ENCODE assay signal across 9 mouse cellular contexts in genomic region chr11:117783683-117784309, GRCm38 (mm10). TPM values are rescaled to one million over a fixed set of nuclear protein-coding genes. Genes with fewer than 3 reads are reported as not detected.
A peak's percentile ranks its signal among the peaks of the same experiment; 100 is the strongest.
DNase-seq lines count a peak whose midpoint lies in the region; ATAC-seq and TF ChIP-seq lines count a peak whose summit lies in the region.
"Had no signal": no experiment of that assay in that cellular context is flagged by ENCODE, and none has a peak within 500 bp of the region (broad histone marks: within the 10 kb centered on the region; RNA-seq: fewer than 3 reads in every experiment).

No protein-coding gene starts in this region.

- intact Hi-C loops in left cerebral cortex, postnatal 4 days (cut with DNase I): no loop called here

- peak; percentile 42 for DNase-seq in kidney, adult 11 months
- DNase-seq in kidney, adult 9 months: no peak
- DNase-seq in kidney, postnatal 10 days: peak; percentile 61
- no peak for DNase-seq in midbrain, embryonic 11.5 days (ENCODE audit: low spot score, missing footprints)
- peak; percentile 74 for DNase-seq in stomach, postnatal 0 days (ENCODE audit: low spot score)
- DNase-seq in left cerebral cortex, postnatal 4 days: no peak
- DNase-seq in cerebellum, postnatal 36 days: no peak

- H3K36me3 ChIP-seq in heart, embryonic 12.5 days: no peaks in the 10 kb centered on the region
- no peaks in the 10 kb centered on the region for H3K36me3 ChIP-seq in midbrain, embryonic 11.5 days (ENCODE audit: control insufficient read depth, insufficient read depth, low read length)
- no peaks in the 10 kb centered on the region for H3K36me3 ChIP-seq in stomach, postnatal 0 days (ENCODE audit: control insufficient read depth, insufficient read depth, low read length)

- ATAC-seq in heart, embryonic 12.5 days (ENCODE audit: insufficient number of reproducible peaks, low FRiP score): 0 out of 2 replicates have a peak, but pooled peaks have one; percentile 24
- no peak for ATAC-seq in midbrain, embryonic 11.5 days (ENCODE audit: low FRiP score)
- peak; percentile 11; the same call in 1 of the 2 replicates for ATAC-seq in stomach, postnatal 0 days (ENCODE audit: low FRiP score, low TSS enrichment)

- no peaks in the 10 kb centered on the region for H3K9me3 ChIP-seq in heart, embryonic 12.5 days (replicated peaks)
- H3K9me3 ChIP-seq in midbrain, embryonic 11.5 days (ENCODE audit: control insufficient read depth, low read length): no peaks in the 10 kb centered on the region
- H3K9me3 ChIP-seq in stomach, postnatal 0 days (ENCODE audit: control insufficient read depth, low read length): no peaks in the 10 kb centered on the region

- H3K27me3 ChIP-seq in heart, embryonic 12.5 days (replicated peaks): peaks cover 8% of the 10 kb centered on the region; the same call in 1 of the 2 replicates
- peaks cover 47% of the 10 kb centered on the region for H3K27me3 ChIP-seq in midbrain, embryonic 11.5 days (ENCODE audit: control insufficient read depth, insufficient read depth, low read length)
- no peaks in the 10 kb centered on the region for H3K27me3 ChIP-seq in stomach, postnatal 0 days (ENCODE audit: control insufficient read depth, insufficient read depth, low read length)

- WGBS in heart, embryonic 12.5 days: 35% methylated on average over 10 of the region's 10 CpGs
- 31% methylated on average over 10 of the region's 10 CpGs for WGBS in midbrain, embryonic 11.5 days
- WGBS in stomach, postnatal 0 days: 56% methylated on average over 10 of the region's 10 CpGs

- H3K4me2 ChIP-seq in heart, embryonic 12.5 days: peak overlapping the region; percentile 99
- peak overlapping the region; percentile 58 for H3K4me2 ChIP-seq in midbrain, embryonic 11.5 days
- peak overlapping the region; percentile 43; the same call in 1 of the 2 replicates for H3K4me2 ChIP-seq in stomach, postnatal 0 days (replicated peaks; ENCODE audit: low read depth)

- H3K4me1 ChIP-seq in heart, embryonic 12.5 days (replicated peaks): peaks cover 41% of the 10 kb centered on the region
- peaks cover 17% of the 10 kb centered on the region for H3K4me1 ChIP-seq in midbrain, embryonic 11.5 days (ENCODE audit: control insufficient read depth, insufficient read depth, low read length)
- peaks cover 9% of the 10 kb centered on the region for H3K4me1 ChIP-seq in stomach, postnatal 0 days (replicated peaks; ENCODE audit: control insufficient read depth, insufficient read depth)

- H3K27ac ChIP-seq in heart, embryonic 12.5 days (ENCODE audit: poor library complexity, severe bottlenecking): no peak overlapping the region
- H3K27ac ChIP-seq in midbrain, embryonic 11.5 days (ENCODE audit: low read depth, low read length): no peak overlapping the region
- H3K27ac ChIP-seq in stomach, postnatal 0 days (replicated peaks): no peak overlapping the region

- TF ChIP-seq EP300 in stomach, postnatal 0 days (optimal IDR thresholded peaks at IDR 0.05): no peak

- H3K9ac ChIP-seq in heart, embryonic 12.5 days: peak overlapping the region; percentile 69
- H3K9ac ChIP-seq in midbrain, embryonic 11.5 days (ENCODE audit: low read length): no peak overlapping the region
- H3K9ac ChIP-seq in stomach, postnatal 0 days (ENCODE audit: low read length): peak overlapping the region; percentile 35

- TF ChIP-seq CTCF in stomach, postnatal 0 days (IDR thresholded peaks at IDR 0.05; ENCODE audit: low read depth): no peak

- H3K4me3 ChIP-seq in heart, embryonic 12.5 days: peak overlapping the region; percentile 69
- no peak overlapping the region for H3K4me3 ChIP-seq in midbrain, embryonic 11.5 days (ENCODE audit: low read depth, low read length)
- no peak overlapping the region for H3K4me3 ChIP-seq in stomach, postnatal 0 days (ENCODE audit: low read depth, low read length)

RNA-seq across cellular contexts. Expression of gene Tmc6, which starts 1.8 kb away (rescaled TPM):
- 23.8 and 26.5 TPM in 2 replicates for polyA plus RNA-seq in heart, embryonic 12.5 days (2016; fragmentation: Nextera tagmentation; extraction: Ambion mirVana)
- 4.5 and 4.7 TPM in 2 replicates for polyA plus RNA-seq in midbrain, embryonic 11.5 days (2014; fragmentation: Nextera tagmentation; extraction: Ambion mirVana)
- polyA plus RNA-seq in stomach, postnatal 0 days (2015; fragmentation: Nextera tagmentation; extraction: Ambion mirVana): 21.0 and 24.1 TPM in 2 replicates
- total RNA-seq in left cerebral cortex, postnatal 4 days (2021): 1 to 10 TPM; 3.5 TPM

RNA-seq across cellular contexts. Expression of gene Tmc8, which starts 1.9 kb away (rescaled TPM):
- 4.0 and 4.1 TPM in 2 replicates for polyA plus RNA-seq in heart, embryonic 12.5 days (2016; fragmentation: Nextera tagmentation; extraction: Ambion mirVana)
- 1.0 and 1.2 TPM in 2 replicates for polyA plus RNA-seq in midbrain, embryonic 11.5 days (2014; fragmentation: Nextera tagmentation; extraction: Ambion mirVana)
- polyA plus RNA-seq in stomach, postnatal 0 days (2015; fragmentation: Nextera tagmentation; extraction: Ambion mirVana): 8.9 and 10.0 TPM in 2 replicates
- total RNA-seq in left cerebral cortex, postnatal 4 days (2021): 1 to 10 TPM; 1.2 to 1.5 TPM

RNA-seq across cellular contexts. Expression of gene 6030468B19Rik, which starts 13.7 kb away (rescaled TPM):
- polyA plus RNA-seq in heart, embryonic 12.5 days (2016; fragmentation: Nextera tagmentation; extraction: Ambion mirVana): 0.71 and 1.7 TPM in 2 replicates
- polyA plus RNA-seq in midbrain, embryonic 11.5 days (2014; fragmentation: Nextera tagmentation; extraction: Ambion mirVana): 0.65 and 1.3 TPM in 2 replicates
- 0.12 TPM in 1 of 2 replicates, not detected in the other for polyA plus RNA-seq in stomach, postnatal 0 days (2015; fragmentation: Nextera tagmentation; extraction: Ambion mirVana)
- not detected for total RNA-seq in left cerebral cortex, postnatal 4 days (2021)
- polyA plus RNA-seq: gonadal fat pad, adult 2 months had no signal

RNA-seq across cellular contexts. Expression of gene Gm20708, which starts 25.7 kb away (rescaled TPM):
- polyA plus RNA-seq in heart, embryonic 12.5 days (2016; fragmentation: Nextera tagmentation; extraction: Ambion mirVana): 0.78 and 0.82 TPM in 2 replicates
- 0.15 and 0.20 TPM in 2 replicates for polyA plus RNA-seq in midbrain, embryonic 11.5 days (2014; fragmentation: Nextera tagmentation; extraction: Ambion mirVana)
- 0.18 and 0.24 TPM in 2 replicates for polyA plus RNA-seq in stomach, postnatal 0 days (2015; fragmentation: Nextera tagmentation; extraction: Ambion mirVana)
- 1 to 10 TPM; 4.4 to 5.1 TPM for total RNA-seq in left cerebral cortex, postnatal 4 days (2021)

RNA-seq across cellular contexts. Expression of gene Syngr2, which starts 25.7 kb away (rescaled TPM):
- 68.9 and 69.3 TPM in 2 replicates for polyA plus RNA-seq in heart, embryonic 12.5 days (2016; fragmentation: Nextera tagmentation; extraction: Ambion mirVana)
- 29.9 and 36.4 TPM in 2 replicates for polyA plus RNA-seq in midbrain, embryonic 11.5 days (2014; fragmentation: Nextera tagmentation; extraction: Ambion mirVana)
- polyA plus RNA-seq in stomach, postnatal 0 days (2015; fragmentation: Nextera tagmentation; extraction: Ambion mirVana): 165 and 183 TPM in 2 replicates
- 10 to 100 TPM in 1 of 2 experiments, 1 to 10 TPM in 1; 9.2 to 14.1 TPM for total RNA-seq in left cerebral cortex, postnatal 4 days (2021)

Comparison
In these comparisons a context has a peak if more than half of its experiments do, and no peak if none do; other contexts are left out.
1. DNase-seq: peak in kidney, adult 11 months (single experiment), kidney, postnatal 10 days (single experiment) and stomach, postnatal 0 days (single experiment); none in kidney, adult 9 months (single experiment), midbrain, embryonic 11.5 days (single experiment), left cerebral cortex, postnatal 4 days (single experiment) and cerebellum, postnatal 36 days (0 of 2).
2. H3K4me2 ChIP-seq: peak in every context shown above with its lines; median percentile 99 in heart, embryonic 12.5 days; 58 in midbrain, embryonic 11.5 days; 43 in stomach, postnatal 0 days.